Mouse (Mus musculus) kidney, adult 2 months (tissue): ENCODE data around the gene Srsx. TPM values are rescaled to one million over a fixed set of nuclear protein-coding genes. Genes with fewer than 3 reads are reported as not detected.
"Not testable (repeated sequence)": the region's sequence is repeated elsewhere in the genome, so short reads cannot be mapped to it uniquely, and the experiment has no call there.

Source experiments
- DNase-seq: peaks from one replicate; pipeline ENCODE4 v3.0.0; 2021
- H3K27ac ChIP-seq: fragments of 200-500 bp; 2 replicates; pipeline ENCODE4 v1.5.1; 2012; ENCODE audit warnings: low read depth, low read length, control low read depth, inconsistent platforms; ENCODE audit not compliant: insufficient read depth
- H3K27me3 ChIP-seq: fragments of 200-500 bp; replicated peaks from 2 replicates; pipeline ENCODE4 v1.6.1; 2012; ENCODE audit warnings: mild to moderate bottlenecking, moderate library complexity, low read length, inconsistent platforms; ENCODE audit not compliant: control insufficient read depth, insufficient read depth
- H3K36me3 ChIP-seq: fragments of 200-500 bp; 2 replicates; pipeline ENCODE4 v1.6.1; 2012; ENCODE audit warnings: mild to moderate bottlenecking, moderate library complexity, low read length, inconsistent platforms; ENCODE audit not compliant: control insufficient read depth, insufficient read depth
- H3K4me1 ChIP-seq: fragments of 200-500 bp; 2 replicates; pipeline ENCODE4 v1.6.1; 2011; ENCODE audit warnings: low read length; ENCODE audit not compliant: control insufficient read depth, insufficient read depth
- H3K4me3 ChIP-seq: fragments of 200-500 bp; 2 replicates; pipeline ENCODE4 v1.5.1; 2011; ENCODE audit warnings: mild to moderate bottlenecking, low read depth, low read length, control low read depth; ENCODE audit not compliant: insufficient read depth
- WGBS: fragments of 180-500 bp; shearing (Covaris S2); methylation state at CpG from one replicate; pipeline ENCODE4 v1.1.7; 2018; 5-methylcytosine and 5-hydroxymethylcytosine counted together
- polyA plus RNA-seq: library from polyadenylated mRNA; depleted of rRNA; stranded (reverse); fragments of >200 nt; gene quantifications from 2 replicates; pipeline ENCODE4 v1.2.3, GENCODE M21; 2012; rRNA removed

The Srsx gene
- not detected in 2 replicates for polyA plus RNA-seq

GRCm38 (mm10) chrX:123222381-123222780, at the start of gene Srsx:
TSS of gene Srsx (minus strand) at chrX:123222481.
- H3K27me3 ChIP-seq, DNase-seq, H3K36me3 ChIP-seq, H3K4me1 ChIP-seq, H3K4me3 ChIP-seq, H3K27ac ChIP-seq: not testable (repeated sequence)
- WGBS, result no CpG with 5 or more reads among the region's 1 CpGs

GRCm38 (mm10) chrX:123246807-123247206, 24.5 kb upstream of the Srsx start, which contains the start of gene Gm17577:
TSS of gene Gm17577 (minus strand) at chrX:123246907.
- H3K27me3 ChIP-seq, H3K4me3 ChIP-seq, H3K27ac ChIP-seq, H3K36me3 ChIP-seq, H3K4me1 ChIP-seq, DNase-seq: not testable (repeated sequence)
- WGBS, result no CpG with 5 or more reads among the region's 3 CpGs

Other genes starting within 250 kb of the Srsx start
- not detected in 2 replicates for gene Gm17521, start 192.8 kb downstream of the Srsx start, polyA plus RNA-seq
- 2.7 and 3.8 TPM in 2 replicates for gene Cldn34c1, start 119.0 kb downstream of the Srsx start, polyA plus RNA-seq
- gene Gm17577, start 24.4 kb upstream of the Srsx start, polyA plus RNA-seq, result not detected in 2 replicates